Mouse (Mus musculus): Measurements from ENCODE around the gene Dot1l. TPM values are rescaled to one million over a fixed set of nuclear protein-coding genes. Genes with fewer than 3 reads are reported as not detected.

Gene Dot1l
- total and polyA plus RNA-seq, 2 experiments from 2014 or later: 13.4 to 34.4 TPM

- Histone ChIP-seq H3K27ac (ENCODE audit: low read depth, low read length) (no peak overlapping the region), H3K9ac (replicated peaks; ENCODE audit: low read length, poor library complexity, severe bottlenecking) (no peak overlapping the region), H3K27me3 (ENCODE audit: insufficient read depth, low read length) (no peaks in the 10 kb centered on the region), H3K36me3 (ENCODE audit: insufficient read depth, low read length) (peaks cover 79% of the 10 kb centered on the region), H3K4me1 (ENCODE audit: insufficient read depth, low read length) (no peaks in the 10 kb centered on the region), H3K4me3 (ENCODE audit: low read depth, low read length) (no peak overlapping the region), H3K4me2 (ENCODE audit: low read depth, low read length, poor library complexity, severe bottlenecking) (no peak overlapping the region), H3K9me3 (ENCODE audit: low read length) (no peaks in the 10 kb centered on the region)
- no peak for TF ChIP-seq CTCF (IDR thresholded peaks at IDR 0.05)
- ATAC-seq (ENCODE audit: low FRiP score) (0 out of 2 replicates have a peak, but pooled peaks have one; percentile 8), DNase-seq (ENCODE audit: low spot score) (no peak)
- WGBS: 93% methylated on average over 4 of the region's 4 CpGs
Measured at GRCm38 (mm10) chr10:80774981-80775380, 20.0 kb downstream of the Dot1l start.

GRCm38 (mm10) chr10:80775731-80776130 lies 20.7 kb downstream of the Dot1l start:
- no peak overlapping the region for H3K4me3 ChIP-seq (ENCODE audit: low read depth, low read length)
- no peak for DNase-seq (ENCODE audit: low spot score)
- WGBS: 93% methylated on average over 4 of the region's 4 CpGs
- no peak overlapping the region for H3K27ac ChIP-seq (ENCODE audit: low read depth, low read length)
- no peaks in the 10 kb centered on the region for H3K27me3 ChIP-seq (ENCODE audit: insufficient read depth, low read length)
- H3K4me2 ChIP-seq (ENCODE audit: low read depth, low read length, poor library complexity, severe bottlenecking): no peak overlapping the region
- H3K36me3 ChIP-seq (ENCODE audit: insufficient read depth, low read length): peaks cover 79% of the 10 kb centered on the region
- H3K9me3 ChIP-seq (ENCODE audit: low read length): no peaks in the 10 kb centered on the region
- H3K9ac ChIP-seq (replicated peaks; ENCODE audit: low read length, poor library complexity, severe bottlenecking): no peak overlapping the region
- TF ChIP-seq CTCF (IDR thresholded peaks at IDR 0.05): no peak
- H3K4me1 ChIP-seq (ENCODE audit: insufficient read depth, low read length): no peaks in the 10 kb centered on the region
- ATAC-seq (ENCODE audit: low FRiP score): no peak

GRCm38 (mm10) chr10:80776358-80776869 lies 21.4 kb downstream of the Dot1l start:
- Histone ChIP-seq H3K36me3 (ENCODE audit: insufficient read depth, low read length) (peaks cover 80% of the 10 kb centered on the region), H3K9ac (replicated peaks; ENCODE audit: low read length, poor library complexity, severe bottlenecking) (no peak overlapping the region), H3K27me3 (ENCODE audit: insufficient read depth, low read length) (no peaks in the 10 kb centered on the region), H3K4me1 (ENCODE audit: insufficient read depth, low read length) (no peaks in the 10 kb centered on the region), H3K4me2 (ENCODE audit: low read depth, low read length, poor library complexity, severe bottlenecking) (no peak overlapping the region), H3K9me3 (ENCODE audit: low read length) (no peaks in the 10 kb centered on the region), H3K27ac (ENCODE audit: low read depth, low read length) (no peak overlapping the region), H3K4me3 (ENCODE audit: low read depth, low read length) (no peak overlapping the region)
- no peak for TF ChIP-seq CTCF (IDR thresholded peaks at IDR 0.05)
- WGBS: 89% methylated on average over 6 of the region's 6 CpGs
- no peak for ATAC-seq (ENCODE audit: low FRiP score)
- no peak for DNase-seq (ENCODE audit: low spot score)

GRCm38 (mm10) chr10:80777123-80777522 lies 22.1 kb downstream of the Dot1l start:
- ATAC-seq (ENCODE audit: low FRiP score): no peak
- Histone ChIP-seq H3K9me3 (ENCODE audit: low read length) (no peaks in the 10 kb centered on the region), H3K4me3 (ENCODE audit: low read depth, low read length) (no peak overlapping the region), H3K4me2 (ENCODE audit: low read depth, low read length, poor library complexity, severe bottlenecking) (no peak overlapping the region), H3K4me1 (ENCODE audit: insufficient read depth, low read length) (no peaks in the 10 kb centered on the region), H3K36me3 (ENCODE audit: insufficient read depth, low read length) (peaks cover 83% of the 10 kb centered on the region), H3K27ac (ENCODE audit: low read depth, low read length) (no peak overlapping the region), H3K27me3 (ENCODE audit: insufficient read depth, low read length) (no peaks in the 10 kb centered on the region), H3K9ac (replicated peaks; ENCODE audit: low read length, poor library complexity, severe bottlenecking) (no peak overlapping the region)
- DNase-seq (ENCODE audit: low spot score): no peak
- TF ChIP-seq CTCF (IDR thresholded peaks at IDR 0.05): no peak
- WGBS: 97% methylated on average over 5 of the region's 5 CpGs

- no peak overlapping the region for H3K9ac ChIP-seq (replicated peaks; ENCODE audit: low read length, poor library complexity, severe bottlenecking)
- no peak overlapping the region for H3K4me2 ChIP-seq (ENCODE audit: low read depth, low read length, poor library complexity, severe bottlenecking)
- no peak overlapping the region for H3K27ac ChIP-seq (ENCODE audit: low read depth, low read length)
- H3K36me3 ChIP-seq (ENCODE audit: insufficient read depth, low read length): peaks cover 83% of the 10 kb centered on the region
- no peaks in the 10 kb centered on the region for H3K27me3 ChIP-seq (ENCODE audit: insufficient read depth, low read length)
- H3K4me3 ChIP-seq (ENCODE audit: low read depth, low read length): no peak overlapping the region
- H3K4me1 ChIP-seq (ENCODE audit: insufficient read depth, low read length): no peaks in the 10 kb centered on the region
- H3K9me3 ChIP-seq (ENCODE audit: low read length): no peaks in the 10 kb centered on the region
- no peak for DNase-seq (ENCODE audit: low spot score)
- no peak for TF ChIP-seq CTCF (IDR thresholded peaks at IDR 0.05)
- ATAC-seq (ENCODE audit: low FRiP score): no peak
Measured at GRCm38 (mm10) chr10:80779565-80779964, 24.6 kb downstream of the Dot1l start.

- Histone ChIP-seq H3K27me3 (ENCODE audit: insufficient read depth, low read length) (no peaks in the 10 kb centered on the region), H3K9me3 (ENCODE audit: low read length) (no peaks in the 10 kb centered on the region), H3K4me3 (ENCODE audit: low read depth, low read length) (no peak overlapping the region), H3K9ac (replicated peaks; ENCODE audit: low read length, poor library complexity, severe bottlenecking) (no peak overlapping the region), H3K4me2 (ENCODE audit: low read depth, low read length, poor library complexity, severe bottlenecking) (no peak overlapping the region), H3K4me1 (ENCODE audit: insufficient read depth, low read length) (no peaks in the 10 kb centered on the region), H3K27ac (ENCODE audit: low read depth, low read length) (no peak overlapping the region), H3K36me3 (ENCODE audit: insufficient read depth, low read length) (peaks cover 95% of the 10 kb centered on the region)
- DNase-seq (ENCODE audit: low spot score) (no peak), ATAC-seq (ENCODE audit: low FRiP score) (no peak)
- 100% methylated on average over 2 of the region's 2 CpGs for WGBS
- no peak for TF ChIP-seq CTCF (IDR thresholded peaks at IDR 0.05)
Measured at GRCm38 (mm10) chr10:80784302-80784701, 29.3 kb downstream of the Dot1l start.

Measured in midbrain, postnatal 0 days (tissue).